Mouse (Mus musculus) CD4-positive, CD25-positive, alpha-beta regulatory T cell, adult 4 months (primary cell): ENCODE results near the gene Kcnk4. TPM values are rescaled to one million over a fixed set of nuclear protein-coding genes. Genes with fewer than 3 reads are reported as not detected.

Source experiments
- ATAC-seq: one replicate; pipeline ENCODE4 v1.8.0; 2017
- polyA plus RNA-seq, 2 experiments: library from polyadenylated mRNA; unstranded; fragments of 100-300 nt; shearing (Covaris generic); gene quantifications; one replicate each; pipeline ENCODE4 v1.2.1; 2017

Kcnk4 gene
- not detected for polyA plus RNA-seq

DNA sequence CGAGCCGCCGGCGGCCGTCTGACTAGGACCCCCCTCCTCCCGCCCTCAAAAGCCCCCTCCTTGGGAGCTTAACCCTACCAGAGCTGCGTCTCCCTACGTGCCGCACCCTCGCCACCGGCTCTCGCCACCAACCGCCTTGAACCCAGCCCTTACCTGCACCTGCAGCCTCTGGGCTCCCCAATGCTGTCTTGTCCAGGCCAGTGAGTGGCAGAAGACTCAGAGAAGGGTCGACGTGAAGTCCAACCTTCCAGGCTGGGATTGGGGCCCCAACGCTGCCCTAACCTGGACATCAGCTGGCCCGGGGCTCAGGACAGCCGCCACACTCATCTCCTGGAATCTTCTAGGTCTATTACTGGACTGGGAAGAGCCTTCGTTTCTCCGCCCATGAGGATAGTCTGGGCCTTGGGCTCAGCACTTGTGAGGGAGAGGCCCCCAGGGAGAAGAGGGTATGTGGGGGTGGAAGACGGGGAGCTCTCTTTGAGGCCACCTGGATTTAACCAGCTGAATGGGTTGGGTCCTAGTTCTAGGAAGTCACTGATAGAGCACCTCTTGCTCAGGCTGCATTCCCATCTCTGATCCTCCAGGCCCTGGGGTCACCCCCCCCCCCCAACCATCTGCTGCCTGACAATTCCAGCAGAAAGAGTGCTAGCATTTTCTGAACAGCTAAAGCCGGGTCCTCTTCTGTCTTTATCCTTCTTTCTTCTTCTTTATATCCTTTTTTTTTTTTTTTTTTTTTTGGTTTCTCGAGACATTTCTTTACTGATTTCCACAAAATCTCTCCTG, at the start of gene Kcnk4:
Gene Kcnk4, minus strand, starts transcription at position 321 of the 783 bp plus-strand sequence.
- ATAC-seq, result no peak

DNA sequence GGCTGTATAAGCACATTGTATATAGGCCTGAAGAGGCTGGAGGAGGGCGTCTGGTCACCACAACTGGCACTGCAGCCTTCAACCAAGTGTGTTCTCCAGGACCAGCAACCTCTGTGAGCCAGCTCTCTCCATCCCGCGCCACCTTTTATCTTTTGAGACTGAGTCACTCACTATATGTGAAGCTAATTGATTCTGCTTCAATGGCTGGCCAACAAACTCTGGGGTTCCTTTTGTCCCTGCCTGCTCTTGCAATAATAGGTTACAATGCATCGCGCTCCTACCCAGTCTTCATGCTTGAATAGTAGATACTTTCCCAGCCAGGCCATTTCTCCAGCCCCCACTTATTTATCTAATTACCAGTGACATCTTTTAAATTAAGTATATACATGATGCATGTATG, 49.3 kb upstream of the Kcnk4 start:
- ATAC-seq, result no peak

DNA sequence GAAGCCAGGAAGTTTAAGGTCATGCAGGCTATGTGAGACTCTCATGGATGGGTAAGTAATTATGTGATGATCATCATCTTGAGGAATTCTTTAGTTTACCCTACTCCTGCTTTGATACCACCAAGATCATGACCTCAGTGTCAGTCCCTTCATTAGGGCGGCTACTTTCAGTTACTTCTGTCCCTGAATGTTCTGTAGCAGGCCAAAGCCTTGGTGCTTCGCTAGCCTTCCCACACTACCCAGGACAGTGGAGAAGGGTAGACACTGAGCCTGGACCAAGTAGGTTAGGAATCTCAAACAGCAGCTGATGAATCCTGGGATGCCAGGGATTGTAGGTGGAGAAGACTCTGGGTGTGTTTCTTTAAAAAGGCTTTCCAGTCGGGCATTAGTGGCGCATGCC, 47.1 kb upstream of the Kcnk4 start:
- no peak for ATAC-seq

DNA sequence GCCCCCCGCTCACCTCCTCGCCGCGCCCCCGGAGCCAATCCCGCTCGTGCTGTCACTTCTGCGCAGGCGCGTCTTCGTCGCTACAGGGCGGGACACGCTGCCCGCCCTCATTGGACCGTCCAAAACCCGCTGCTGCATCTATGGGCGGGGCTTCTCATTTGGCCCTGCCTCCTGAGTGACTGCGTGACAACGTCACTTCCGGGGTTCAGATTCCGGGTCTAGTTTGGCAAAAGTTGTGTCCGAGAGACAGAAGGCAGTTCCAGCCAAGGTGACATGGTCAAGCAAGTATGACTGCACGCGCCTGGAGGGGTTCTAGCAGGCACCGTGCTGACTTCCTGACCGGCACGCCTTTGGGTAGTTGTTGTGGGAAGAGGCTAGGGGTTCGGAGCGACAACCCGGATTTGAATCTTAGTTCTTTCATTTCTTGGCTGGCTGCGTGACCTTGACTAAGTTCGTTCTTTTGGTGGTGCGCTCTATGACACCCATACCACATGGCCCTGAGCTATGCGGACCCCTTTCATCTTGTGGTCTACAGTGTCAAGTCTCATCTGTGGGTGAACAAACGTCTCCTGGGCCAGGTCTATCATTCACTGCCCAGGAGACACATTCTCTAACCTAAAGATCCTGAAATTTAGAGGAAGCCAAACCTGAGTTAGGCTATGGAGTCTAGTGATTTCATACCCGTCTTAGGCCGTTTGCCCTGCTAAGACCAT, 46.2 kb upstream of the Kcnk4 start, which contains the start of gene Fkbp2:
Gene Fkbp2, minus strand, starts transcription at position 121 of the 713 bp plus-strand sequence.
- ATAC-seq, result peak; percentile 66

DNA sequence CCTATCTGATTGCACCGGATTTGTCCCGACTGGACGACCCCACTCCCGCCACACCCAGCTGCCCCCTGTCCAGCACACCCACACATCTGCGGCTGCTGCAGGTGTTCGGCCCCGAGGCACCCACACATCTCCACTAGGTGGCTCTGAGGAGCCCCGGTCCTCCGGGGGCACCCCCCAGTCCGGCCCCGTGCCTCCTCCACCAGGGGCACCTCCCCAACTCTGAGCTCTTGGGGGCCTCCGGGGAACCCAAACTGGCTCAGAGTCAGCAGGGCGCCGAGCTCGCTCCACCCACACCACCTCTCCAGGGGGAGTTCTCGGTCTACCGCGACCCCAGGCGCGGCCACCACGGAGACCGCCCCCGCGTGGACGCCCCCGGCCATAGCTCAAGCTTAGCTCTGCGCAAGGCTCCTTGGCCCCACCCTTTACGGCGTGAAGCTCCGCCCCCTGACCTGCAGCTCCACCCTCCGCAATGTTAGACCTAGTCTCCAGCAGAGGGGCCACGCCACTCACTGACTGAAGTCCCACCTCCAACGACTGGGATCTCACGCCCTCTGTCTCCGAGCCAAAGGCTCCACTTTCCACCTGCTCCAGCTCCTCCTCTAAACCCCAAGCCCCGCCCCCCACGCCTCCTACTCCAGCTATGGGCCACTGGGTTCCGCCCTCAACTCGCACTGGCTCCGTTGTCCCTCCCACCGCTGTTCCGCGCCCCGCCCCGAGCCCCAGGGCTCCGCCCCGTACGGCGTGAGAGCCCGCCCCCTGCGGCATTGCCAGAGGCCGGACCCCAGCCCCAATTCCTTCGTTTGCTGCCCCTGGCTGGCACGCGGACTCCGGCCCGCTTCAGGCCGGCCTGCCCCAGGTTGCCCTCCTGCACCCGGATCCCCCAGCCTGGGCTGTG, 45.4 kb upstream of the Kcnk4 start:
- peak; percentile 80 for ATAC-seq

DNA sequence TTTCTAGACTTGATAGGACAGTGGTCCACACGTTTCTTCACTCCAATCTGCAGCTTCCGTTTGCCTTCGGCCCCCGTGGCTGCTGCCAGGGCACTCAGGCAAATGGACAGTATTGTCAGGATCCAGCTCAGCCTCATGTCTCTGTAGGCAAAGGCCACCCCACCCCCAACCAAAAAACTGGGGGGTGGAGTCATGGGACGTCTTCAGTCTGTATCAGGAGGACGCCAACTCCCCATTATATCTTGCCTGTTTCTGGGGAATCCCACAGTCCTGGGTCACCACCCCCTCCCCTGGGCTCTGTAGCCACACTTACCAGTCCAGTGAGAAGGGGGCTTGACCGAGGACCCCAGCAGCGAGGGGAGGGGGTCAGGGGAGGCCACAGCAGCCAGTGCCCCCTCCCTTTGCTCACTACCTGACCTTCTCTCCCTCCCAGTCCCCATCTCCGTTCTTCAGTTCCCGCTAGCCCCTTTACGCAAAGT, 44.7 kb upstream of the Kcnk4 start:
- no peak for ATAC-seq

DNA sequence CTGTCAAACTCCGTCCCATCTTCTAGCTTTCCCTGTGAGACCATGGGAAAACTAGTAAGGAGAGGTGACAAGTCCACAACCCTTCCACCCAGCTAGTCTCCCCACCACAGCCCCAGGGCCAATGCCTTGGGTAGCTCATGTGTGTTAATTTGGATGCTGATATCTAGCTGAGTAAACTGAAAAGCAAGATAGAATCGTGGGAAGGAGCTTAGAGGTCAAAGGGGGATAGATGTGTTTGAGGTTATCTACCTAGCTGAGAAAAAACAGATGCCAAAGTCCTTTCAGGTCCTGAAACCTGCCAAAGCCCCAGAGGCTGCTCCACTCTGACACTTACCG, 44.3 kb upstream of the Kcnk4 start:
- ATAC-seq, result no peak

DNA sequence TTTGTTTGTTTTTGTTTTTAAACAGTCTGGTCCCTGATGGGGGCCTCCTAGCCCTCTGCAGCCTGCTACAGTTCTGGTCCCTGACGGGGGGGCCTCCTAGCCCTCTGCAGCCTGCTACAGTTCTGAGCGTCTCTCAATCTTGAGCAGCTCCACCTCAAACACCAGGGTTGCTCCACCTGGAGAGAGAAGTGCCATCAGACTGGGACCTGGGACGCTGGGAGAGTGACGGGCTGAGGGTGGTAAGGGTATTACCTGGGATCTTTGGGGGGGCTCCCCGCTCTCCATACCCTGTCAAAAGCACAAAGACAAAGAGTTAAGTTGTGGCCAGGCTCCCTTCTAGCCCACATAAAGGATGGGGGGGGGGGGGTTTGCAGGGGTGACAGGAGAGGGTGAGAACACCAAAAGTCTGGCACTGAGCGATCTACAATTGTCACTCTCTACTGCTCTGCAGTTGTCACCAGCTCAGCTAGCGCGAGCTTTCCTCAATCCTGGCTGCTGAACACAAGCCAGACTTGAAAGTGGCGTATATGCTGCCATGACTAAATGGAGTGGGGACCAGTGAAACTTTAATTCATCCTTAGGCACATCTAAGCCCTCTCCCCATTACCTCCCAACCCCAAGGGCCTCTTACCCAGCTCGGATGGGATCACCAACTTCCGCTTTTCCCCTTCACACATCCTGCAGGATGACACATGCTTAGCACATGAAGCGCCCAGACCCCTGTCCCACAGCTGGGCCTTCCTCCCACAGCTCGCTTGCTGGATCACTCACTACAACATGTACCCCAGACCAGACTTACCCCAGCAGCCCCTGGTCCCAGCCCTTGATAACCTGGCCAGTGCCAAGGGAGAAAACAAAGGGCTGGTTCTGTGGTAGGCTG, 43.7 kb upstream of the Kcnk4 start:
- no peak for ATAC-seq

DNA sequence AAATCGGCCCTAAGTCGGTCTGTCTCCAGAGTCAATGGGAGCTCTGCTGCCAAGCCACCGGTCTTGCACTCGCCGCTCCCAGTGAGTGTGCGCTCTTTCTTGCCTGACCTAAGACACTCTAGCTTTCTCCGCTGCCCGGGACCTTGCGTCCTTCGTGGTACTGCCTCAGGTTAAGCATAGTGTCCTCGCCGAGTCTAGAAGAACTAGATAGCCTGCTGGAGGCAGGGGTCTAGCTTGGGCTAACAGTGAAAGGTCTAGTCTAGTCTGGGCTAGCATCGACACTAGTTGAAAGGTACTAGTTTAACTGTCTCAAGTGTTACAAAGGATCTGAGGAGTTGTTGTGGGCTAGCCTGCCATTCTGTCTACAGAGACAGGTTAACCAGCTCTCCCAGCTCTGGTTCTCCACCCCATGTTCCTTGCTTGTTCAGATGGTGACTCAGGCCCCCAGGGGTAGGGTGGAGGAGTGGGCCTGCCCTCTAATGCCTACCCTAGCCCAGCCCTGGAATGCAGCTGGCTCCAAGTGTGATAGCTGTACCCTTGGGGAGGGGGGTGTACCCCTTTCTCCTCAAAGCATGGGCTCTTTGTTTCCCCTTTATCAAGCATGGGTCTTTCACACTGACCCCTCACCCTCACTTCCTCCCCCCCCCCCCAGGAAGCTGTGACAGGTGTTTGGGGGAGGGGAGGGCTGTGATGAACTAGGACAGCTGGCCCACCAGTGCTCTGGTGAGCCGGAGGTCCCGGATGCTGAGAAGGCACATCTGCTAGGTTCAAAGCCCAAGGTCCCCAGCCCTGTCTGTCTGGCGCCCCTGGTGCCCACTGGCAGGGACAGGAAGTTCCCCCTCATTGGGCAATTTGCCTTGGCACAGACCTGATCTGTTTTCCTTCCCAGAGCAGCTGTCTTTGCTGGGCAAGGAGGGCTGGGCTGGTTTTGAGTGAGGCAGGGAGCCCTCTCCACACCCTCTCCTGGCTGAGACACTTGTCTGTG, 41.5 kb upstream of the Kcnk4 start, which contains the start of gene Plcb3:
Gene Plcb3, minus strand, starts transcription at position 934 of the 985 bp plus-strand sequence.
- no peak for ATAC-seq

DNA sequence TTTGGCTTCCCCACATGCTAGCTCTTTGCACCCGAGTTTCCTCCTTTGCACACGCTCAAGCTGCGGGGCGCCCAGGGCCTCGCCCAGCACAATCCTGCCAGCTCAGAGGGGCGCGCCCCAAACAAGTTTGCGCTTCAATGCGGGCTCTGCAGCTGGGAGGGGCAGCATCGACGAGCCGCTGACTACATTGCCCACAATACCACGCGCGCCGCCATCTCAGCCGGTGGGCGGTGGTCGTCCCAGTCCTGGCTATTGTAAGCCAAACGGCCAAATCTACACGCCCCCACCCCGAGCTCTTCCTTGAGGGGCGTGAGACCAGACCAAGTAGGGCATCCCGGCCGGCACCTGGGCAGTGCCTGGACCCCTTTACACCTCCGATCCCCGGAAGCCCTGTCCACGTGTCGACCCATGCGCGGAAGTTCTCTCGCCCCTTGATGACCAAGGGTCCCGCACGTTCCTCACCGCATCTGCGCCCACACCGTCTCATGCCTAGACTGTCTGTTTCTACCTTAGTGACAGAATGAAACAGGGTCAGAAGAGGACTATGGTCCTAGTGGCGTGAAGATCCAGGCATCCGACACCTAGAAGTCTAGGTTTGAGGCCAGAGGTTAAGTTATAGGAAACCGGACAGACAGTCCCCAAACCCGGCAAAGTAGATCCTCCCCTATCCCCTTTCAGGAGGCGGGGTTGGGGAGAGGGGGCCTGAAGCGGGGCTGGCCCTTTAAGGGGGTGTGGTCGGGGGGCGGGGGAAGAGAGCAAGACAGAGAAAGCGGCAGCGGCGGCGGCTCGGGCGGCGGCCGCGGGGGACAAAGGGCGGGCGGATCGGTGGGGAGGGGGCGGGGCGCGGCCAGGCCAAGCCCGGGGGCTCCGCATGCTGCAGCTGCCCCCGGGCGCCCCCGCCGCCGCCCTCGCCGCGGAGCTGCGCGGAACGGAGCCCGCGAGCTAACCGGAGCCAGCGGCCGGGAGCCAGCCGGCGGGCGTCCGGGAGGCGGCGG, 40.2 kb upstream of the Kcnk4 start, which contains the start of gene Ppp1r14b:
Gene Ppp1r14b, plus strand, starts transcription at position 758 of the 995 bp plus-strand sequence.
- ATAC-seq, result peak; percentile 56

DNA sequence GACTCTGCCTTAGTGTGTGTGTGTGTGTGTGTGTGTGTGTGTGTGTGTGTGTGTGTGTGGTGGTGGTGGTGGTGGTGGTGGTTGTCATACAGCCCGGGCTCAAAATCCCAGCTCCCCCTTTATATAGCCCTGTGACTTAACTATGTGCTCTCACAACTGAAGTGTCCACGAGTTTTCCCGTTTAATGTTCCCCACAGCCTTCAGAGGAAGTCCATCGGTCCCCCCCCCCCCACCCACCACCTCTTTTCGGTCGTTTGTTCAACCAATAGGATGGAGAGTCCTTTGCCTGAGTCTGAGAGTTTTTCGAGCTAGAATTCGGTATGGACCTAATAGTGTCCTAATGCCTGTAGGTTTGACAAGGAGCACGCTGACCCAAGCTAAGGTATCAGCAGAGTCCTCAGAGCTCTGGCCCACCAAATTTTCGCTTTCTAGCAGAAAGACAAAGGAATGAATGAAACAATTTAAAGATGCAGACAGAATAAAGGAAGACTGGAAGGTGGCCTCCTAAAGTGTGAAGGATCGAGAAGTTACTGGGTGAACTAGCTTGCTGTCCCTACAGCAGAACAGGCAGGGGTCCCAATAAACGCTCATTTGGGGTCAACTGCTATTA, 39.4 kb upstream of the Kcnk4 start:
- ATAC-seq, result no peak

DNA sequence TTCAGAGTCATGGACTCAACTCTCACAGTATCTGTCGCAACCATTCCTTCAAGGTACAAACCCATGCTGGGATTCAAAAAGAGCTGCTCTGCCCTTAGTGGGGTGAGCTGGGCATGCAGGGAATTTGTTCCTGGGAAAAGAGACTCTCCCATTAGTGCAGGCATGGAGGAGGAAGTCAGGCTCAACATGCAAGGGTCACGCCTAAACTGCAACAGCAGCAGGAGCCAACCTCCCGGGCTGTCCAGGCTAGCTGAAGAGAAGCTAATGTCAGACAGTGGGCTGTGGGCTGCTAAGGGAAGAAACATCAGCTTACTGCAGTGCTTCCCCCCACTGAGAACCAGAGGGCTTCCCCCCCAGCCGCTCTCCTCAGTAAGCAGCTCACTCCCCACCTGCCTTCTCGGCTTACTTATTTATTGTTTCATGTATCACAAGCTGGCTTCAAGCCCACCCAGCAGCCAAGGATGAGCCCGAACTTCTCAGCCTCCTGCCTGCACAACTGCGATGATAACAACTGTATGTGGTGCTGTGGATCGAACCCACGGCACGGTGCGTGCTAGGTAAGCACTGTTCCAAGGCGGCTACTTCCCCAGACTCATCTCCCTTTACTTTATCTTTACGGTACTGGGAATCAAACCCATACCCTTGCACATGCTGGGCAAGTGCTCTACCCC, 38.1 kb upstream of the Kcnk4 start:
- ATAC-seq, result no peak

DNA sequence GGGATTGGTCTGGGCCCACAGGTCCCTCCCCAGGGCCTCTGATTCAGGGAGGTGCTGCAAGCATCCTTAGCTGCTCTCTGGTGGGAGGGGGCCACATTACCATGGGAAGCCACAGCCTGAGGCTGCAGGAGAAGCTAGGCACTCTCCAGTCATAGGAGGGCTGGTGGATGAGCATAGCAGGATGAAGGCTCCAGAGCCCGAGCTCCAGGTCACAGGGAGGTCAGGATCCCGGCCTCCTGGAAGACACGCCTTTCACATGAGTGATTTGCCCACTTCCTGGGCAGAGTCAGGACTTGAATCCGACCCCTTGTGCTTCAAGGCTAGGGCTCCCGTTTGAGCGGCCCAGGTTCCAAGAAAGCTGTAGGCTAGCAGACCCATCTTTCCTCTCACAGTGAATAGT, 37.3 kb upstream of the Kcnk4 start:
- ATAC-seq, result no peak

DNA sequence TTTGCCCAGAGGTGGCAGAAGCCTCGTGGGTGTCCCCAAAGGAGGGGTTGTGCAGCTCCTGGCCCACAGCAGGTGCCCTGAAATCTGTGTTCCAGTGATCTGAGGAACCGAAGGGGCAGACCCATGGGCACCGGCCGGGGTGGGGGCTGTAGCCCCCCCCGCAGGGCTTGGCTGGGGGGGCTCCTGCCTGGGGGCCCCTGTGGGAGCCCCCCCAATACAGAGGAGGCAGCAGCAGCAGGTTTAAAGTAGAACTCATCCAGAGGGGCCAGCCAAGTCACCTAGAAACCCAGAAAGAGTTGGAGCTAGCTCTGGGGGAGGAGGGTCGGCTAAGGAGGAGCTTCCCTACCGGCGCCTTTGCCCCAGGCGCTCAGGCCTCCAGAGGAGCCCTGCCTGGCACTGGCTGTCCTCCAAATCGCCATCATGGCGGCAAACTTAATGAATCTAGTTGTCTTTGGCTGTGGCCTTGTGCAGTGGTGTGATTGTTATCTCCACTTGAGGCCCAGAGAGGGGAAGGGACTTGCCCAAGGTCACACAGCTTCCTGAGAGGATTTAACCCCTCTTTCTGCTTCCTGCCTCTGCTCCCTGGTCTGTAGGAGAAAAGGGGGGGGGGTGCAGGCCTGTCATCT, 36.3 kb upstream of the Kcnk4 start:
- ATAC-seq, result no peak

DNA sequence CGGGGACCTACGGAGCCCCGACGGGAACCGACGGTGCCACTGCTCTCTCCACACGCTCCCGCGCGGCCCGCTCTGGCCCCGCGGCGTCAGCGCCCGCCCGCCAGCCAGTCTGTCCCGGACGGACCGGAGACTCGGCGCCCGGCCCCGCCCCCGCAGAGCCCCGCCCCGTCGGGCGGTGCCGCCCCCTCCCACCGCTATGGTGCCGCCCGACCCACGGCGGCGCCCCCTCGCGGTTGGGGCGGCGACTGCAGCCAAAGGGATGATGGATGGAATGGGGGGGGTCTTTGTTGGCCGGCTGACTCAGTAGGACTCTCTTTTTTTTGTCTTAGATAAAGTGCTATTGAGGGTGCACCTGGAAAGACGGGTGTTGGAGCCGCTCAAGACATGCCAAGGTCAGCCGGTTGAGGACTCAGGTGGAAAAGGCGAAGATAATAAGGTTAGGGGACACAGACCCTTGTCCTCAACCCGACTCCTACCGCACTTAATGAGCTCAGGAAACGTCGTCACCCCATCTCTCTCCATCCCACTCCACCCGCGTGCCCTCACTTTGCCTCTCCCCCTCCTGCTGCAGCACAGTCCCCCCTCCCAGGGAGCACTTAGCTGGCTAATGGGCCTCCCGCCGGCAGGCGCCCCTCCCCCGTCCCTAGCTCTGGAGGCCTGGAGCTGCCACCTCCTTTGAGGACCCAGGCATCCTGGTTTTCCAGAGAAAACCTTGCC, 35.5 kb upstream of the Kcnk4 start:
- peak; percentile 61 for ATAC-seq

DNA sequence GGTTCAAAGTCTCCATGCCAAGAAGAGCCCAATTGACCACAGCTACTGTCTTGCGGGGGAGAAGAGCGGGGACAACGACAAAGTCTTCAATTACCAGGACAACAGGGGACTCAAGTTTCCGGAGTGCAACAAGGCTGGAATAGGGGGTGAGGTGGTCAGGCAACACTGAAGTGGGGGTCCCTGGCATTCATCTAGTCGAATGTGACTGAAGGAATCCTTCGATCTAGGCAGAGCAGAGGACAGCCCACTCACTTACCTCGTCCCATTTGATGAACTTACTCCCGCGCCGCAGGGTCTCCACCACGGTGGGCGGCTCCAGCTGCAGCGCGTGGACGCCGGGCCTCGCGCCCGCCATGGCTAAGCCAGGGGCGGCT, 35.0 kb upstream of the Kcnk4 start:
- no peak for ATAC-seq
